Mouse (Mus musculus) MEL (cell line): ENCODE results near the gene Cd24a. TPM values are rescaled to one million over a fixed set of nuclear protein-coding genes. Genes with fewer than 3 reads are reported as not detected.

Source experiments
- DNase-seq: peaks from one replicate; pipeline ENCODE4 v3.0.0; 2011; ENCODE audit warnings: low read depth, low spot score
- H3K27ac ChIP-seq: 2 replicates; pipeline ENCODE4 v1.5.1; 2012; ENCODE audit warnings: low read depth, mild to moderate bottlenecking, control low read depth, low read length, moderate library complexity; ENCODE audit not compliant: control insufficient read depth
- H3K27me3 ChIP-seq, 2 experiments: fragments of 150-350 bp in 1 of 2; sonication (generic) in 1 of 2; 2 replicates each; pipeline ENCODE4 v1.6.1; 2012; ENCODE audit warnings: low read length in 2 of 2, mild to moderate bottlenecking in 2 of 2, improper control_type of control experiment in 1 of 2, moderate library complexity in 1 of 2; ENCODE audit not compliant: insufficient read depth in 2 of 2, control insufficient read depth in 1 of 2
- H3K36me3 ChIP-seq, 2 experiments: 2 replicates each; pipeline ENCODE4 v1.6.1; 2012 to 2014; ENCODE audit warnings: low read length in 2 of 2, improper control_type of control experiment in 1 of 2, inconsistent platforms in 1 of 2, mild to moderate bottlenecking in 1 of 2; ENCODE audit not compliant: insufficient read depth in 2 of 2, control insufficient read depth in 1 of 2
- H3K4me1 ChIP-seq, 2 experiments: fragments of 150-350 bp in 1 of 2; sonication (generic) in 1 of 2; 2 replicates each; pipeline ENCODE4 v1.6.1; 2012; ENCODE audit warnings: low read length in 2 of 2, improper control_type of control experiment in 1 of 2, mild to moderate bottlenecking in 1 of 2; ENCODE audit not compliant: insufficient read depth in 2 of 2, control insufficient read depth in 1 of 2
- H3K4me3 ChIP-seq, 2 experiments: fragments of 150-350 bp in 1 of 2; sonication (generic) in 1 of 2; 2 replicates each; pipeline ENCODE4 v1.5.1; 2012; ENCODE audit warnings: low read depth in 2 of 2, low read length in 2 of 2, mild to moderate bottlenecking in 2 of 2, moderate library complexity in 2 of 2, control low read depth in 1 of 2, improper control_type of control experiment in 1 of 2; ENCODE audit not compliant: control insufficient read depth in 1 of 2, insufficient read depth in 1 of 2
- H3K79me2 ChIP-seq: 2 replicates; pipeline ENCODE4 v1.6.1; 2012; ENCODE audit warnings: mild to moderate bottlenecking, low read length, moderate library complexity; ENCODE audit not compliant: control insufficient read depth, poor library complexity, insufficient read depth
- H3K9ac ChIP-seq: 2 replicates; pipeline ENCODE4 v1.6.1; 2012; ENCODE audit warnings: low read depth, mild to moderate bottlenecking, control low read depth, low read length, moderate library complexity; ENCODE audit not compliant: control insufficient read depth, poor library complexity, severe bottlenecking
- H3K9me3 ChIP-seq: fragments of 150-350 bp; sonication (generic); replicated peaks from 2 replicates; pipeline ENCODE4 v1.6.1; 2012; ENCODE audit warnings: mild to moderate bottlenecking, low read length, improper control_type of control experiment, moderate library complexity; ENCODE audit not compliant: insufficient read depth
- BHLHE40 ChIP-seq: IDR thresholded peaks from 2 replicates; pipeline ENCODE4 v1.6.1; 2012; ENCODE audit warnings: low read depth, mild to moderate bottlenecking, inconsistent platforms, low read length, improper control_type of control experiment, borderline replicate concordance
- CHD1 ChIP-seq: IDR thresholded peaks from 2 replicates; pipeline ENCODE4 v1.6.1; 2012; ENCODE audit warnings: low read depth, mild to moderate bottlenecking, inconsistent platforms, low read length, improper control_type of control experiment
- ELF1 ChIP-seq: IDR thresholded peaks from 2 replicates; pipeline ENCODE4 v1.6.1; 2014; ENCODE audit warnings: low read depth, mild to moderate bottlenecking, inconsistent platforms, low read length, improper control_type of control experiment, moderate library complexity
- EP300 ChIP-seq, 2 experiments: IDR thresholded peaks; 2 replicates each; pipeline ENCODE4 v1.6.1; 2011; ENCODE audit warnings: improper control_type of control experiment in 2 of 2, low read length in 2 of 2, low read depth in 1 of 2, mild to moderate bottlenecking in 1 of 2
- ETS1 ChIP-seq: IDR thresholded peaks from 2 replicates; pipeline ENCODE4 v1.6.1; 2012; ENCODE audit warnings: low read depth, mild to moderate bottlenecking, inconsistent platforms, low read length, improper control_type of control experiment, moderate library complexity
- GABPA ChIP-seq: IDR thresholded peaks from 2 replicates; pipeline ENCODE4 v1.6.1; 2012; ENCODE audit warnings: low read depth, mild to moderate bottlenecking, inconsistent platforms, low read length, improper control_type of control experiment, moderate library complexity
- GATA1 ChIP-seq: IDR thresholded peaks from 2 replicates; pipeline ENCODE4 v1.6.1; 2011; ENCODE audit warnings: low read depth, low read length, improper control_type of control experiment
- MXI1 ChIP-seq: IDR thresholded peaks from 2 replicates; pipeline ENCODE4 v1.6.1; 2011; ENCODE audit warnings: mild to moderate bottlenecking, low read depth, low read length, improper control_type of control experiment
- POLR2AphosphoS2 ChIP-seq: IDR thresholded peaks from 2 replicates; pipeline ENCODE4 v1.6.1; 2011; ENCODE audit warnings: low read length, improper control_type of control experiment
- POLR2AphosphoS5 ChIP-seq: IDR thresholded peaks from 2 replicates; pipeline ENCODE4 v1.6.1; 2012; ENCODE audit warnings: low read depth, borderline replicate concordance, mild to moderate bottlenecking, inconsistent platforms, low read length, moderate library complexity, mixed read lengths
- TCF12 ChIP-seq: IDR thresholded peaks from 2 replicates; pipeline ENCODE4 v1.6.1; 2014; ENCODE audit warnings: low read depth, mild to moderate bottlenecking, inconsistent platforms, low read length, improper control_type of control experiment, moderate library complexity
- UBTF ChIP-seq: IDR thresholded peaks from 2 replicates; pipeline ENCODE4 v1.6.1; 2012; ENCODE audit warnings: low read depth, mild to moderate bottlenecking, inconsistent platforms, low read length, improper control_type of control experiment, moderate library complexity, borderline replicate concordance; ENCODE audit not compliant: insufficient read depth
- USF1 ChIP-seq: IDR thresholded peaks from 2 replicates; pipeline ENCODE4 v1.6.1; 2014; ENCODE audit warnings: low read depth, mild to moderate bottlenecking, inconsistent platforms, low read length, improper control_type of control experiment, moderate library complexity
- USF2 ChIP-seq, 2 experiments: IDR thresholded peaks; 2 replicates each; pipeline ENCODE4 v1.6.1; 2011 to 2012; ENCODE audit warnings: improper control_type of control experiment in 2 of 2, low read length in 2 of 2, borderline replicate concordance in 1 of 2, inconsistent platforms in 1 of 2, low read depth in 1 of 2, mild to moderate bottlenecking in 1 of 2; ENCODE audit not compliant: insufficient read depth in 1 of 2
- ZC3H11A ChIP-seq: IDR thresholded peaks from 2 replicates; pipeline ENCODE4 v1.6.1; 2012; ENCODE audit warnings: low read depth, mild to moderate bottlenecking, inconsistent platforms, low read length, improper control_type of control experiment
- ZMIZ1 ChIP-seq: IDR thresholded peaks from 2 replicates; pipeline ENCODE4 v1.6.1; 2012; ENCODE audit warnings: low read depth, mild to moderate bottlenecking, inconsistent platforms, low read length, improper control_type of control experiment, moderate library complexity
- ZNF384 ChIP-seq: IDR thresholded peaks from 2 replicates; pipeline ENCODE4 v1.6.1; 2012; ENCODE audit warnings: low read depth, mild to moderate bottlenecking, inconsistent platforms, low read length, improper control_type of control experiment
- polyA plus RNA-seq, 2 experiments: library from polyadenylated mRNA; stranded (reverse) in 1 of 2; unstranded in 1 of 2; fragments of >175 nt in 1 of 2; fragments of >200 nt in 1 of 2; gene quantifications; 2 replicates each; pipeline versions ENCODE4 v1.2.1 to v1.2.4; 2012; ENCODE audit warnings: low replicate concordance in 2 of 2, low read depth in 1 of 2; ENCODE audit not compliant: insufficient read length in 2 of 2, insufficient read depth in 1 of 2, missing spikeins in 1 of 2
- total RNA-seq: library from RNA; depleted of rRNA; stranded (reverse); fragments of 300-350 nt; gene quantifications from 2 replicates; pipeline ENCODE4 v1.2.3, GENCODE M21; 2012

The Cd24a gene
- total and polyA plus RNA-seq, 3 experiments = 96.6 to 181 TPM; not detected in 1

- TF ChIP-seq ETS1 (no peak), TCF12 (no peak), ZC3H11A (no peak), MXI1 (peak; percentile 52), ZMIZ1 (no peak)
Observed at GRCm38 (mm10) chr10:43579381-43580261, 1.5 kb downstream of the Cd24a start (continued).

GRCm38 (mm10) chr10:43580649-43581078 lies 2.6 kb downstream of the Cd24a start:
- TF ChIP-seq USF1 (peak; percentile 82), POLR2AphosphoS5 (no peak), MXI1 (peak; percentile 74), USF2 (IDR thresholded peaks at IDR 0.05; ENCODE audit: borderline replicate concordance in 1 of 2, insufficient read depth in 1 of 2, low read depth in 1 of 2, low read length in 2 of 2) (0 out of 4 replicates have a peak, but pooled peaks of 1 of the 2 experiments have one; percentile 25), ELF1 (no peak), UBTF (no peak), BHLHE40 (peak; percentile 84)
- Histone ChIP-seq H3K9me3 (no peaks in the 10 kb centered on the region), H3K9ac (peak overlapping the region; percentile 85), H3K27ac (peak overlapping the region; percentile 53), H3K79me2 (peaks cover 17% of the 10 kb centered on the region), H3K4me1 (no peaks in the 10 kb centered on the region), H3K36me3 (no peaks in the 10 kb centered on the region), H3K27me3 (no peaks in the 10 kb centered on the region), H3K4me3 (peak overlapping the region; percentile 69 to 89)
- DNase-seq = peak; percentile 87

- no peaks in the 10 kb centered on the region for H3K9me3 ChIP-seq
- no peaks in the 10 kb centered on the region for H3K4me1 ChIP-seq
- peak; percentile 56 for DNase-seq
- TF ChIP-seq USF2 (IDR thresholded peaks at IDR 0.05; ENCODE audit: borderline replicate concordance in 1 of 2, insufficient read depth in 1 of 2, low read depth in 1 of 2, low read length in 2 of 2) (no peak), EP300 (IDR thresholded peaks at IDR 0.05; ENCODE audit: low read depth in 1 of 2, low read length in 2 of 2) (peak in 1 of 2 experiments; percentile 25; a peak in 2 of 4 replicates), ETS1 (peak; percentile 20; the same call in 1 of the 2 replicates), ELF1 (no peak), CHD1 (no peak), GABPA (no peak), GATA1 (0 out of 2 replicates have a peak, but pooled peaks have one; percentile 32), ZNF384 (no peak), POLR2AphosphoS2 (no peak), POLR2AphosphoS5 (no peak)
- peaks cover 17% of the 10 kb centered on the region for H3K79me2 ChIP-seq
- no peaks in the 10 kb centered on the region for H3K27me3 ChIP-seq
- H3K4me3 ChIP-seq = peak overlapping the region; percentile 69 to 89
- H3K9ac ChIP-seq = peak overlapping the region; percentile 85
- H3K36me3 ChIP-seq = no peaks in the 10 kb centered on the region
- peak overlapping the region; percentile 53 for H3K27ac ChIP-seq
Observed at GRCm38 (mm10) chr10:43581260-43581659, 3.2 kb downstream of the Cd24a start.
